Mouse (Mus musculus) cerebellum, adult 2 months (tissue): ENCODE measurements around the gene Psmc3ip. TPM values are rescaled to one million over a fixed set of nuclear protein-coding genes. Genes with fewer than 3 reads are reported as not detected.
A peak's percentile ranks its signal among the peaks of the same experiment; 100 is the strongest.

Experiments used
- DNase-seq, 2 experiments: peaks; one replicate each; pipeline ENCODE4 v3.0.0; 2021
- H3K27ac ChIP-seq: fragments of 200-500 bp; 2 replicates; pipeline ENCODE4 v1.5.1; 2012; ENCODE audit warnings: low read length, control low read depth, inconsistent platforms; ENCODE audit not compliant: insufficient read depth
- H3K27me3 ChIP-seq: fragments of 200-500 bp; 2 replicates; pipeline ENCODE4 v1.6.1; 2012; ENCODE audit warnings: inconsistent platforms, mild to moderate bottlenecking, low read length, moderate library complexity; ENCODE audit not compliant: control insufficient read depth, insufficient read depth
- H3K4me1 ChIP-seq: fragments of 200-500 bp; 2 replicates; pipeline ENCODE4 v1.6.1; 2011; ENCODE audit warnings: low read length; ENCODE audit not compliant: control insufficient read depth, insufficient read depth
- H3K4me3 ChIP-seq: fragments of 200-500 bp; replicated peaks from 2 replicates; pipeline ENCODE3; 2011; ENCODE audit warnings: mild to moderate bottlenecking, low read depth, low read length, control low read depth; ENCODE audit not compliant: insufficient read depth
- CTCF ChIP-seq: fragments of 200-500 bp; IDR thresholded peaks from 2 replicates; pipeline ENCODE4 v1.5.1; 2011; ENCODE audit warnings: low read depth, mild to moderate bottlenecking, control low read depth, low read length, moderate library complexity, borderline replicate concordance; ENCODE audit not compliant: insufficient read depth
- POLR2A ChIP-seq: fragments of 200-500 bp; IDR thresholded peaks from 2 replicates; pipeline ENCODE4 v1.6.1; 2011; ENCODE audit warnings: low read length, control low read depth, borderline replicate concordance; ENCODE audit not compliant: insufficient read depth
- WGBS: fragments of 180-500 bp; shearing (Covaris S2); methylation state at CpG from one replicate; pipeline ENCODE4 v1.1.7; 2018; 5-methylcytosine and 5-hydroxymethylcytosine counted together
- polyA plus RNA-seq: library from polyadenylated mRNA; depleted of rRNA; stranded (reverse); fragments of >200 nt; gene quantifications from 2 replicates; pipeline ENCODE4 v1.2.3, GENCODE M21; 2012

The Psmc3ip gene
- polyA plus RNA-seq, 1 experiment, result 5.3 TPM

DNA sequence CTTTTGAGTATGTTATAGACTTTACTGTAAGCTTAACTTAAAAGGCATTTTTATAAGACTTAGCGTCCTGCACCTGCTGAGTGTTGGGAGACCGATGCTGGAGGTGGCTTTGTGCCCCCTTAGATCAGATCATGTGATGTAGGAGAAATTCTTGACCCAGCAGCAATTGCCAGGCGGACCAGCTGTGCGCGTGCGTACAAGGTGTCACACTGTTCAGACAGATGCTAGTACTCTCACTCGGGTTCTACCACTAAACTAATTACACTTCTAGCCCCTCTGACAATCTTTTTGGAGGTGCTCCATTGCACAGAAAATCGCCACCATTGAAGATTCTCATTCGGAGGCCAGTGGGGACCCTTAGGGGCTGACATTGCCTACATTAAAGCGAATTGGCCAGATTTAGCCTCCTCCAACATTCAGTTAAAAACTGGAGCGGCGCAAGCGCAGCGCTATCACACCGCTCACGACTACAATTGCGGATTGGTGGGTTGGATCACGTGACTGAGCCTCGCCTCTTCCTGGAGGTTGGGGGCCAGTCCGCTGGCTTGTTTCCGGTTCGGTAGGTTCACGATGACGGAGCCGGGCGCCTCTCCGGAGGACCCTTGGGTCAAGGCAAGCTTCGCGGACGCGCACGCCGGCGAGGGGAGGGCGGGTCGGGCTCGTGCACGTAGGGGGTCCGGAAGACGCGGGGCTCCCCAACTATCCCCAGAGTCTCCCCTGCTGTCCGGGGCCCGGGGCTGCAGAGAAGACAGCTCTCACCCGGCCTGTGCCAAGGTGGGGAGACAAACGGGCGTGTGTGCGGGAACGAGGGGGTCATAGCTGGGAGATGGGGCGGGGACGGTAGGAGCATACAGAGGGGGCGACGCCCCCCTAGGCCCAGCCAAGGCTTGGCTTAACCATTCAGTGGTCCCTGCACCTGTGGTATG lies 8.2 kb downstream of the Psmc3ip start, which contains the start of gene Mlx:
TSS of gene Mlx (plus strand) at position 522 of the 926 bp plus-strand sequence.
- no peak for TF ChIP-seq CTCF
- peak; percentile 75; the same call in 1 of the 2 replicates for TF ChIP-seq POLR2A
- no peaks in the 10 kb centered on the region for H3K27me3 ChIP-seq
- WGBS, result 1% methylated on average over 52 of the region's 52 CpGs
- peaks cover 15% of the 10 kb centered on the region; the same call in 1 of the 2 replicates for H3K4me1 ChIP-seq
- peak within 1 kb of the TSS; percentile 71 for H3K4me3 ChIP-seq
- peak; percentile 90 to 92 for DNase-seq
- peak within 1 kb of the TSS; percentile 30 for H3K27ac ChIP-seq

DNA sequence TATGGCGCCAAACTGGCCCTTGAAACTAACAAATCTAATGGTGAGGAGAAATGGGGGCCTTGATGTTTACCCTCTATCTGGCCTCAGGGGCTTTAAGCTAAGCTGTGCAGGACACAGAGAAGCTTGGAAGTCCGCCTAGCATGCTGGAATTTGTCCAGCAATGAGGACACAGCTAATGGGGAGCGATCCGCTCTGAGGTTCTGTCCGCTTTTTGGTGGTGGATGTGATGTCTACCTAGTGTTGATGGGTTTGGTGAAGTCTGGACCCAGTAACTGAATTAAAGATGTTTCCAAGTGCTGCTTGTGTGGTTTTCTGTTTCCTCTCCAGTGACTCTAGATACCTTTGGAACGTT lies 8.9 kb downstream of the Psmc3ip start:
- WGBS, result 19% methylated on average over 6 of the region's 6 CpGs
- Histone ChIP-seq H3K27me3 (no peaks in the 10 kb centered on the region), H3K27ac (no peak overlapping the region), H3K4me3 (peak overlapping the region; percentile 71), H3K4me1 (peaks cover 15% of the 10 kb centered on the region; the same call in 1 of the 2 replicates)
- TF ChIP-seq POLR2A, result no peak
- TF ChIP-seq CTCF, result no peak
- peak; percentile 45 to 52 for DNase-seq

DNA sequence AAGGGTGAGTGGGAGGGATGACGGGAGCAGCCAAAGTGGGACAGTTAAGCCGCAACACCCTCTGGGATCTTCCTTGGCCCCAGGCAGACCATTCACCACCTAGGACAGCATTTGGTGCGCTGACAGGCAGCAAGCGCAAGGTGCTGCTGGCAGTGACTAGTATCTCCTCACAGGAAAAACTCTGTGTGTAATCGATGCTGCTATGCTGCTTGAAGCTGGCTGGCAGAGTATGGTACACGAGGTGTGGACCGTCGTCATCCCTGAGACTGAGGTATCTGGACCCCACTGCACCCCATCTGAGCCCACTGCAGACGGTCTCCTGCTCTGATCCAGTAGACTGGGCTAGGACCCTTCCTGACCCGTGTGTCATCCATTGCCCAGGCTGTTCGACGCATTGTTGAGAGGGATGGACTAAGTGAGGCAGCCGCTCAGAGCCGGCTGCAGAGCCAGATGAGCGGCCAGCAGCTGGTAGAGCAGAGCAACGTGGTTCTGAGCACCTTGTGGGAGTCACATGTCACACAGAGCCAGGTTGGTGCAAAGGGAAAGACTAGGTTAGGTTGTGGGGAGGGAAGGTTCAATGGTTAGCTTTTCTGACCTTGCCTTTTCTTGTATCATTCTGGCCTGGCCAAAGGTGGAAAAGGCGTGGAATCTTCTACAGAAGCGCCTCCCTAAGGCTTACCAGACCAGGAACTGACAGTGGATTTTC lies 9.5 kb downstream of the Psmc3ip start:
- TF ChIP-seq POLR2A (no peak), CTCF (no peak)
- H3K27ac ChIP-seq, result no peak overlapping the region
- H3K4me1 ChIP-seq, result peaks cover 15% of the 10 kb centered on the region; the same call in 1 of the 2 replicates
- peak in 1 of 2 experiments; percentile 12 for DNase-seq
- H3K4me3 ChIP-seq, result no peak overlapping the region
- no peaks in the 10 kb centered on the region for H3K27me3 ChIP-seq
- WGBS, result 86% methylated on average over 18 of the region's 18 CpGs

DNA sequence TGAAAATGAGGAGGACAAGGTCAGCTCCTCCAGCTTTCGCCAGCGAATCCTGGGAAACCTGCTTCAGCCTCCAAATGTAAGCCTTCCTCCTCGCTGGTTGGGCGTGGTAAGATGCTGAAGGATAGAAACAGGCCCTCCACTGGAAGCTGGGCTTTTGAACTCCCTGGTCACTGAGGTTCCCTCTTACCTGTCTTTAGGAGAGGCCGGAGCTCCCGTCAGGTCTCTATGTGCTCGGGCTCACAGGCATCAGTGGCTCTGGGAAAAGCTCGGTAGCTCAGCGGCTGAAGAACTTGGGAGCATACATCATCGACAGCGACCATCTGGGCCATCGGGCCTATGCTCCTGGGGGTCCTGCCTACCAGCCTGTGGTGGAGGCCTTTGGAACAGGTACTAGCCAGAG lies 10.4 kb downstream of the Psmc3ip start:
- WGBS, result 95% methylated on average over 12 of the region's 12 CpGs
- H3K4me1 ChIP-seq, result peaks cover 15% of the 10 kb centered on the region; the same call in 1 of the 2 replicates
- TF ChIP-seq POLR2A (no peak), CTCF (no peak)
- no peak overlapping the region for H3K4me3 ChIP-seq
- H3K27ac ChIP-seq, result no peak overlapping the region
- DNase-seq, result peak in 1 of 2 experiments; percentile 11
- no peaks in the 10 kb centered on the region for H3K27me3 ChIP-seq

DNA sequence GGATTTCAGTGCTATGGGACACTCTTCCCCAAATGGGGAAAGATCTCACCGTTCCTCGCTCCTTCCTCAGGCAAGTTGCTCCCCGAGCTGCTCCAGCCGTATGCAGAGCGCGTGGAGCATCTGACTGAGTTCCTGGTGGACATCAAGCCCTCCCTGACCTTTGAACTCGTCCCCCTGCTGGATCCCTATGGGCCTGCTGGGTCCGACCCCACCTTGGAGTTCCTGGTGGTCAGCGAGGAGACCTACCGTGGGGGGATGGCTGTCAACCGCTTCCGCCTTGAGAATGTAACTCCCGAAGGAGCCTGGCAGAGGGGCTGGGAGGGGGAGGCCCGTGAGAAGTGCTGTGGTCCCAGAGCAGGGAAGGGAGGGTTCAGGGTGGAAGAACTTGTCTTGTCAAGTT lies 11.0 kb downstream of the Psmc3ip start:
- peak in 1 of 2 experiments; percentile 13 for DNase-seq
- Histone ChIP-seq H3K27me3 (no peaks in the 10 kb centered on the region), H3K27ac (no peak overlapping the region), H3K4me3 (no peak overlapping the region), H3K4me1 (peaks cover 15% of the 10 kb centered on the region; the same call in 1 of the 2 replicates)
- TF ChIP-seq CTCF, result no peak
- no peak for TF ChIP-seq POLR2A
- 80% methylated on average over 14 of the region's 14 CpGs for WGBS

DNA sequence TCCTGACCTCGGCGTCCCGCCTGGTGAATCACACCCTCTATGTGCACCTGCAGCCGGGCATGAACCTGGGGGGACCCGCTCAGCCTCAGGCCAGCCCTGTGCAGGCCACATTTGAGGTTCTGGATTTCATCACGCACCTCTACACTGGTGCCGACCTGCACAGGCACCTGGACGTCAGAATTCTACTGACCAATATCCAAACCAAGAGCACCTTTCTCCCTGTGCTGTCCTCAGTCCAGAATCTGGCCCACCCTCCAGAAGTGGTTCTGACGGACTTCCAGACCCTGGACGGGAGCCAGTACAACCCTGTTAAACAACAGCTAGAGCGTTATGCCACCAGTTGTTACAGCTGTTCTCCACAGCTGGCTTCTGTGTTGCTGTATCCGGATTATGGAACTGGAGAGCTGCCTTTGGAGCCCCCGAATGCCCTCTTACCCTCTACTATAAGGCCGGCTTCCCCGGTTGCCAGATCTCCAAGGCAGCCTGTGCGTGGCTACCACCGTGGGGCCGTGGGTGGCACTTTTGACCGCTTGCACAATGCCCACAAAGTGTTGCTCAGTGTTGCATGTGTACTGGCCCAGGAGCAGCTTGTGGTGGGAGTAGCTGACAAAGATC lies 12.0 kb downstream of the Psmc3ip start:
- peak; percentile 46 to 59 for DNase-seq
- H3K4me3 ChIP-seq, result peak overlapping the region; percentile 73
- H3K4me1 ChIP-seq, result peaks cover 15% of the 10 kb centered on the region; the same call in 1 of the 2 replicates
- H3K27ac ChIP-seq, result peak overlapping the region; percentile 55
- 20% methylated on average over 19 of the region's 19 CpGs for WGBS
- no peaks in the 10 kb centered on the region for H3K27me3 ChIP-seq
- TF ChIP-seq POLR2A, result no peak
- no peak for TF ChIP-seq CTCF
